19 mouse cellular contexts compared by ENCODE assay signal in the genomic region with DNA sequence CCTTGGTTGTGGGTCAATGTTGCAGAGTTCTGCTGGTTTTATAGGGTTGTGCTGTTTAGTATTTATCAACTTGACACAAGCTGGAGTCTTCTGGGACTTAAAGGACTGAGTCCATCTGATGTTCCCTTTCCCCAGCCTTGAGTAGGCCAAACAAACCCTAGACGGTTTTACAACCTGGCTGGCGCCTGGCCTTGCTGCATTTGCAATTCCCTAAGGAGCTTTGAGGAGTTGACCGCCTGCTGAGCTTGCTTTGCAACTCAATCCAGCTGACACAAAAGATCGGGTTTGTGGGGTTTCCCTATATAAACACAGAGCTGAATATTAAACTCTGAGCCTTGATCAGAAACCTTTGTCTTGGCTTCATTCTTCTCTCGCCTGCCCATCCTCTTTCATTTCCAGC. TPM values are rescaled to one million over a fixed set of nuclear protein-coding genes. Genes with fewer than 3 reads are reported as not detected.
"Had no signal": no experiment of that assay in that cellular context is flagged by ENCODE, and none has a peak within 500 bp of the region (broad histone marks: within the 10 kb centered on the region; RNA-seq: fewer than 3 reads in every experiment).

No protein-coding gene starts in this region.

- H3K36me3 ChIP-seq: midbrain, embryonic 13.5 days; midbrain, embryonic 15.5 days; neural tube, embryonic 12.5 days had no signal

- H3K4me1 ChIP-seq: megakaryocyte, embryonic 14.5 days; midbrain, embryonic 13.5 days; midbrain, embryonic 15.5 days; neural tube, embryonic 12.5 days had no signal

- H3K27ac ChIP-seq: macrophage; midbrain, embryonic 13.5 days; midbrain, embryonic 15.5 days; neural tube, embryonic 12.5 days had no signal

- DNase-seq: lung, adult 18-20 months; lung, embryonic 14.5 days; lung, postnatal 14 days; lung, postnatal 36 days; right cerebral cortex, postnatal 25 days; right cerebral cortex, postnatal 4 days; spleen, adult 18-20 months; thymus, adult 18-20 months; thymus, postnatal 14 days; thymus, postnatal 36 days had no signal

- H3K9ac ChIP-seq: lung, embryonic 14.5 days; midbrain, embryonic 13.5 days; midbrain, embryonic 15.5 days; neural tube, embryonic 12.5 days had no signal

- H3K9me3 ChIP-seq: midbrain, embryonic 13.5 days; midbrain, embryonic 15.5 days; neural tube, embryonic 12.5 days had no signal

- H3K4me2 ChIP-seq: lung, embryonic 14.5 days; midbrain, embryonic 11.5 days; midbrain, embryonic 13.5 days; midbrain, embryonic 15.5 days; neural tube, embryonic 12.5 days had no signal

- H3K4me3 ChIP-seq: megakaryocyte, embryonic 14.5 days; midbrain, embryonic 13.5 days; midbrain, embryonic 15.5 days; neural tube, embryonic 12.5 days had no signal

- ATAC-seq: midbrain, embryonic 13.5 days; midbrain, embryonic 15.5 days had no signal

- H3K27me3 ChIP-seq: midbrain, embryonic 13.5 days; midbrain, embryonic 15.5 days; neural tube, embryonic 12.5 days had no signal

RNA-seq across cellular contexts. Expression of gene Fam110c, which starts 18.8 kb away (rescaled TPM):
- total RNA-seq: midbrain, postnatal 0 days; neutrophil, adult 5-6 weeks had no signal
- polyA plus RNA-seq: midbrain, embryonic 13.5 days; neural tube, embryonic 12.5 days; neural tube, embryonic 14.5 days had no signal
